Mouse (Mus musculus): ENCODE data around the gene Vmn1r204. TPM values are rescaled to one million over a fixed set of nuclear protein-coding genes. Genes with fewer than 3 reads are reported as not detected.
"Not testable (repeated sequence)": the region's sequence is repeated elsewhere in the genome, so short reads cannot be mapped to it uniquely, and the experiment has no call there.

The Vmn1r204 gene
- polyA plus RNA-seq (2016; fragmentation: Nextera tagmentation; extraction: Ambion mirVana), result not detected in 2 replicates

- not testable (repeated sequence) for H3K4me2 ChIP-seq; H3K9ac ChIP-seq; H3K4me3 ChIP-seq; ATAC-seq (ENCODE audit: insufficient number of reproducible peaks, low FRiP score); H3K27ac ChIP-seq (ENCODE audit: poor library complexity, severe bottlenecking); H3K27me3 ChIP-seq (replicated peaks); H3K9me3 ChIP-seq (replicated peaks); H3K4me1 ChIP-seq (replicated peaks); H3K36me3 ChIP-seq
- WGBS, result 56% methylated on average over 1 of the region's 1 CpGs
These were observed at the start of gene Vmn1r204 for GRCm38 (mm10) chr13:22552898-22553297. Gene Vmn1r204, plus strand, starts transcription at chr13:22553198.

DNA sequence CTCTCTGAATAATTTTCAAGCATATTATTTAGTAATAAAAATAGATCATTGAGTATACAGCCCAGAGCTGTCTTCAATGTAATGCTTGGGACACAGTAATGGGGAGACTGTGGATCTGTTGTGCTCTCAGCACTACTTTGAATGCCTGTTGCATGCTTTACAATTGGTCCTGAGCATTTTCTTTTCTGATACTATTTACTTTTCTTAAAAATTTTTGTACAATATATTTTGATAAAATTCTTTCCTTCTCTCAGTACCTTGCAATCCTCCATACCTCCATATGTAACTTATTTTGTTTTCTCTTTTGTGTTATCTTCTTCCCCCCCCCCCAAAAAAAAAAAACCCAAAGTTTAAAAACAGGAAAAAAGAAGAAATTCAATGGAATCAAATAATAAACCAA, 47.7 kb upstream of the Vmn1r204 start, which contains the start of gene Vmn1r202:
Gene Vmn1r202, minus strand, starts transcription at position 101 of the 400 bp plus-strand sequence.
- no peaks in the 10 kb centered on the region for H3K27me3 ChIP-seq (replicated peaks)
- no peak within 1 kb of the TSS for H3K9ac ChIP-seq
- no peaks in the 10 kb centered on the region for H3K4me1 ChIP-seq (replicated peaks)
- H3K27ac ChIP-seq (ENCODE audit: poor library complexity, severe bottlenecking), result no peak within 1 kb of the TSS
- H3K4me3 ChIP-seq, result no peak within 1 kb of the TSS
- no peaks in the 10 kb centered on the region for H3K36me3 ChIP-seq
- no peak within 1 kb of the TSS for H3K4me2 ChIP-seq
- ATAC-seq (ENCODE audit: insufficient number of reproducible peaks, low FRiP score), result no peak
- no peaks in the 10 kb centered on the region for H3K9me3 ChIP-seq (replicated peaks)

DNA sequence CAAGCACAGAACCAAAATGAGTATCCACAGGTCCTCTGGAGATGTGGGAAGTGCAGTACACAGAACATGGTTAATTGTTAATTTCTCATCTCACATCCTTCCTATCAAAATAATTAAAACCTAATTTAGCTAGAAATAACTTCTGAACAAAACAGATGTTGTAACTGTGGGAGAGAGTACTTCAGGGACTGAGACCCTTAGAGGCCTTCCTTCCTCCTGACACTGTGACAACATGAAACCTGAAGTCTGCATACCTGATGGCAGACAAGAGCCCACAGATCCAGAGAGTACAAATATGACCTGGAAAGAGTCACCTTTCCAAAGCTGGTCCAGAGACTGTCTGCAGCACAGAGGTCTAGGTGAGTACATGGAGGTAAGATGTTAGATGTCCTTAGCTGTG, 35.2 kb upstream of the Vmn1r204 start, which contains the start of gene Vmn1r203:
Gene Vmn1r203, plus strand, starts transcription at position 301 of the 400 bp plus-strand sequence.
- no peak within 1 kb of the TSS for H3K4me3 ChIP-seq
- no peak within 1 kb of the TSS for H3K27ac ChIP-seq (ENCODE audit: poor library complexity, severe bottlenecking)
- H3K9me3 ChIP-seq (replicated peaks), result no peaks in the 10 kb centered on the region
- H3K9ac ChIP-seq, result no peak within 1 kb of the TSS
- H3K27me3 ChIP-seq (replicated peaks), result no peaks in the 10 kb centered on the region
- no peak within 1 kb of the TSS for H3K4me2 ChIP-seq
- H3K36me3 ChIP-seq, result no peaks in the 10 kb centered on the region
- no peak for ATAC-seq (ENCODE audit: insufficient number of reproducible peaks, low FRiP score)
- H3K4me1 ChIP-seq (replicated peaks), result no peaks in the 10 kb centered on the region

- H3K4me3 ChIP-seq; H3K9me3 ChIP-seq (replicated peaks); H3K27me3 ChIP-seq (replicated peaks); H3K9ac ChIP-seq; H3K36me3 ChIP-seq; ATAC-seq (ENCODE audit: insufficient number of reproducible peaks, low FRiP score); H3K4me1 ChIP-seq (replicated peaks); H3K27ac ChIP-seq (ENCODE audit: poor library complexity, severe bottlenecking); H3K4me2 ChIP-seq: not testable (repeated sequence)
- WGBS, result 70% methylated on average over 3 of the region's 3 CpGs
These were observed 21.9 kb downstream of the Vmn1r204 start for GRCm38 (mm10) chr13:22574911-22575310.

- not testable (repeated sequence) for H3K9ac ChIP-seq; H3K4me2 ChIP-seq; H3K36me3 ChIP-seq; ATAC-seq (ENCODE audit: insufficient number of reproducible peaks, low FRiP score); H3K27ac ChIP-seq (ENCODE audit: poor library complexity, severe bottlenecking); H3K27me3 ChIP-seq (replicated peaks); H3K9me3 ChIP-seq (replicated peaks); H3K4me1 ChIP-seq (replicated peaks); H3K4me3 ChIP-seq
- 63% methylated on average over 14 of the region's 14 CpGs for WGBS
These were observed 30.3 kb downstream of the Vmn1r204 start for GRCm38 (mm10) chr13:22583336-22583735.

GRCm38 (mm10) chr13:22592900-22593299, 39.9 kb downstream of the Vmn1r204 start, which contains the start of gene Vmn1r205:
Gene Vmn1r205, minus strand, starts transcription at chr13:22593000.
- no peaks in the 10 kb centered on the region for H3K27me3 ChIP-seq (replicated peaks)
- H3K9me3 ChIP-seq (replicated peaks), result no peaks in the 10 kb centered on the region
- no peak within 1 kb of the TSS for H3K4me3 ChIP-seq
- 75% methylated on average over 3 of the region's 3 CpGs for WGBS
- H3K27ac ChIP-seq (ENCODE audit: poor library complexity, severe bottlenecking), result no peak within 1 kb of the TSS
- H3K4me1 ChIP-seq (replicated peaks), result no peaks in the 10 kb centered on the region
- H3K4me2 ChIP-seq, result no peak within 1 kb of the TSS
- H3K9ac ChIP-seq, result no peak within 1 kb of the TSS
- H3K36me3 ChIP-seq, result no peaks in the 10 kb centered on the region
- no peak for ATAC-seq (ENCODE audit: insufficient number of reproducible peaks, low FRiP score)

Other genes with a start within 250 kb of the Vmn1r204 start
- not detected in 2 replicates for gene Vmn1r197, start 228.6 kb upstream of the Vmn1r204 start, polyA plus RNA-seq (2016; fragmentation: Nextera tagmentation; extraction: Ambion mirVana)
- gene Vmn1r198, start 202.8 kb upstream of the Vmn1r204 start, polyA plus RNA-seq (2016; fragmentation: Nextera tagmentation; extraction: Ambion mirVana), result not detected in 2 replicates
- gene Vmn1r199, start 173.4 kb upstream of the Vmn1r204 start, polyA plus RNA-seq (2016; fragmentation: Nextera tagmentation; extraction: Ambion mirVana), result not detected in 2 replicates
- gene Vmn1r200, start 162.8 kb upstream of the Vmn1r204 start, polyA plus RNA-seq (2016; fragmentation: Nextera tagmentation; extraction: Ambion mirVana), result not detected in 2 replicates
- not detected in 2 replicates for gene Vmn1r201, start 81.3 kb upstream of the Vmn1r204 start, polyA plus RNA-seq (2016; fragmentation: Nextera tagmentation; extraction: Ambion mirVana)
- not detected in 2 replicates for gene Vmn1r202, start 47.8 kb upstream of the Vmn1r204 start, polyA plus RNA-seq (2016; fragmentation: Nextera tagmentation; extraction: Ambion mirVana)
- not detected in 2 replicates for gene Vmn1r203, start 35.1 kb upstream of the Vmn1r204 start, polyA plus RNA-seq (2016; fragmentation: Nextera tagmentation; extraction: Ambion mirVana)
- gene Vmn1r205, start 39.8 kb downstream of the Vmn1r204 start, polyA plus RNA-seq (2016; fragmentation: Nextera tagmentation; extraction: Ambion mirVana), result not detected in 2 replicates
- gene Vmn1r206, start 71.1 kb downstream of the Vmn1r204 start, polyA plus RNA-seq (2016; fragmentation: Nextera tagmentation; extraction: Ambion mirVana), result not detected in 2 replicates
- gene Vmn1r207-ps, start 176.4 kb downstream of the Vmn1r204 start, polyA plus RNA-seq (2016; fragmentation: Nextera tagmentation; extraction: Ambion mirVana), result not detected in 2 replicates
- gene Vmn1r208, start 224.2 kb downstream of the Vmn1r204 start, polyA plus RNA-seq (2016; fragmentation: Nextera tagmentation; extraction: Ambion mirVana), result not detected in 2 replicates